Mouse (Mus musculus): Measurements from ENCODE around the gene Cabin1. TPM values are rescaled to one million over a fixed set of nuclear protein-coding genes. Genes with fewer than 3 reads are reported as not detected.
"Not testable (repeated sequence)": the region's sequence is repeated elsewhere in the genome, so short reads cannot be mapped to it uniquely, and the experiment has no call there.

Cabin1 gene
- polyA plus RNA-seq, 1 experiment from 2014 or later, result 36.8 TPM

DNA sequence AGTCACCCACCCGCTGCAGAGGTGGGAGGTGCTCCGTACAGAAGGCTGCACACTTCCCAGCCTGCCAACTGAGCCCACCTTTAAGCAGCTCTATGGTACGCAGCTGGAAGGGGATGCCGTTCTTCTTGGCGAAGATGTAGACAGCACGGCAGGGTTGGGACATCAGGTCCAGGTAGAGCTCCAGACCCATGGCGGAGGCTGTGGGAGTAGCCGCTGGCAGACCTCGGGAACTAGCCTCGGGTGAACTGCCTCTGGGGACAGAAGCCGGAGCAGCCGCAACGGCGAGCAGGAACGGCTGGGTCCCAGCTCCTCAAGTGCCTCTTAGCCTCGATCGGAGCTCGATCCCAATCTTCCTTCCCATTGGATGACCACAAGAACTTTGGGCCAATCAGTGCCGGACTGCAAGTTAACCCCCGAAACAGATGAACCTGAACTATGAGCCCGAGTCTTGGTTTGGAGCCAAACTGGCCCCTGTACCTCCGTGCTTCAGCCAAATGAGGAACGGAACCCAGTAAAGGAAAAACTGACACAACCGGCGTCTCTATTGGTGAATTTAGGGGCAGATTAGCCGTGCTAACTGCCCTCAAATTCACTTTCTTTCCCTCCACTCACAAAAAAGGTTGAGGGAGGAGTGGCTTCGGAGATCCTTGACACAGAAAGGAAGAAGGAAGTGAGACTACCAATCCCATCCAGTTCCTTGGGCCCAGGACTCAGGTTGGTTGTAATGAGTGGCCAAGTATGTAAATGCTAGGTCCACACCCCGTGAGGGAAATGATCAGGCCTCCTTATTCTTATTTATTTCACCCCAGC is 16.8 kb upstream of the Cabin1 start, which contains the start of the genes Gm20441 and Gstt3:
Gene Gm20441 (minus strand): TSS at position 186 of the 810 bp plus-strand sequence.
Gene Gstt3 (minus strand): TSS at position 646 of the 810 bp plus-strand sequence.
- H3K27me3 ChIP-seq, result peaks cover 22% of the 10 kb centered on the region
- H3K27ac ChIP-seq (replicated peaks), result no peak within 1 kb of the TSS
- WGBS, result 2% methylated on average over 28 of the region's 28 CpGs
- H3K36me3 ChIP-seq, result no peaks in the 10 kb centered on the region
- H3K9ac ChIP-seq (replicated peaks), result 0 out of 2 replicates have a peak within 1 kb of the TSS, but pooled peaks have one; percentile 29
- peak within 1 kb of the TSS; percentile 48 for H3K4me2 ChIP-seq (replicated peaks)
- ATAC-seq (replicated peaks), result no peak
- H3K4me3 ChIP-seq, result peak within 1 kb of the TSS; percentile 30
- H3K4me1 ChIP-seq, result peaks cover 9% of the 10 kb centered on the region
- 0 out of 2 replicates have a peak, but pooled peaks cover 3% of the 10 kb centered on the region for H3K9me3 ChIP-seq

DNA sequence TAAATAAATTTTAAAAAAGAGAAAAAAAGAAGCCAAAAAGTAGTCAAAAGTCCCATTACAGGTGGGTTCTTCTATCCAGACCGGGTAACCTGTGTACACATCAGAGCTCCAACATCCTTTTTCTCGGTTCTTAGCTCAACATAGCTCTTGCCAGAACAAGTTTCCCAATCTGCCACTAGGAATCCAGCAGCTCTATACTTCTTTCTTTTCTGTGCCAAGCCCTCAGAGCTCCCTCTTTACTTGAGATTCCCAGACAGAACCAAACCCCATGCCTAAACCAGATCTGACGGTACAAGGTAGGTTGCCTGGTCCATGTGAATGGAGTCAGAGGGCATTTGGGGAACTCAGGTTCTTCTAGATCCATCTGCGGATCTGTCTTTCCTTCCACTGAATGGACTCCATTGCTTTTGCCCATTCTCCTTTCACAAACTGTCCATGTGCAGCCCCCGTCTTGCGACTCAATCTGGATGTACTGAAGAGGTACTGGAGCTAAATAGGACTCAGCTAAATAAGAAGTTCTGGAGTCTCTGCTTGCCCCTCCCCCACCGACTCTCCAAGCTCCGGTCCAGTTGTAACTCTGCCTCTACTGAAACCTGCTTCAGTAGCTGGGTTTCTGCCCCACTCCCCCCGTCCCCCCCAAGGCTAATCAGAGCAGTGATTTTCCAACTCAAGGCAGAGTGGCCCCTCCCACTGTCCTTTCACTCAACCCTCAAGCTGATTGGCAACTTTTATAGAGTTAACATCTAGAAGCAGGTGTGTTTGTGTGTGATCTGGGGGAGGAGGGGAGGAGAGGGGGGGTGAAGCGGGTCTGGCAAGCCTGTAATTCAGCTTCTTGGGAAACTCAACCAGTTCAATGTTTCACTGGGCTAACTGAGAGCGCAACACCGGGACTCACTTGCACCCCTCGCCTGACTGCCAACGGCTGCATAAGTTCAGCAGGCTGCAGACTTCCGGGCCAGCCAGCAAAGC is 15.3 kb upstream of the Cabin1 start:
- H3K27ac ChIP-seq (replicated peaks), result no peak overlapping the region
- ATAC-seq (replicated peaks), result no peak
- no peak overlapping the region for H3K4me2 ChIP-seq (replicated peaks)
- H3K4me1 ChIP-seq, result peaks cover 9% of the 10 kb centered on the region
- no peak overlapping the region for H3K9ac ChIP-seq (replicated peaks)
- no peak overlapping the region for H3K4me3 ChIP-seq
- H3K9me3 ChIP-seq, result 0 out of 2 replicates have a peak, but pooled peaks cover 3% of the 10 kb centered on the region
- 37% methylated on average over 15 of the region's 15 CpGs for WGBS
- H3K36me3 ChIP-seq, result no peaks in the 10 kb centered on the region
- peaks cover 22% of the 10 kb centered on the region for H3K27me3 ChIP-seq

DNA sequence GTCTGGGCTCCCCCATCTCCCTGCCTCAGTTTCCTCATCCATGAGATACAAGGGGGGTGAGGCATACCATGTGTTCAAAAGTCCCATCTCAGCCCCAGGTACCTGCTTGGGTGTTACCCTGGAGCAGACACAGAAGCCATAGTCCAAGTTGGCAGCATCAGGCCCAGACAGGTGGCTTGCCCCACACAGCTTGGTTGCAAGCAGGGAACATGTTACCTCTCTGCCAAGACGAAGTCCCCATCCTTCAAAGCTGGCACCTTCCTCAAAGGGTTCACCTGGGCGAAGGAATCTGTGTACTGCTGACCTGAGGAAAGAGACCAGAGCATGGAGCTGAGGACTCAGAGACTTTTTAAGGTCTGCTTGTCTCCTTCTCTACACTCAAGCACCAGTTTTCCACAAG is 13.7 kb upstream of the Cabin1 start:
- 79% methylated on average over 2 of the region's 2 CpGs for WGBS
- no peak for ATAC-seq (replicated peaks)
- H3K27me3 ChIP-seq, result peaks cover 22% of the 10 kb centered on the region

DNA sequence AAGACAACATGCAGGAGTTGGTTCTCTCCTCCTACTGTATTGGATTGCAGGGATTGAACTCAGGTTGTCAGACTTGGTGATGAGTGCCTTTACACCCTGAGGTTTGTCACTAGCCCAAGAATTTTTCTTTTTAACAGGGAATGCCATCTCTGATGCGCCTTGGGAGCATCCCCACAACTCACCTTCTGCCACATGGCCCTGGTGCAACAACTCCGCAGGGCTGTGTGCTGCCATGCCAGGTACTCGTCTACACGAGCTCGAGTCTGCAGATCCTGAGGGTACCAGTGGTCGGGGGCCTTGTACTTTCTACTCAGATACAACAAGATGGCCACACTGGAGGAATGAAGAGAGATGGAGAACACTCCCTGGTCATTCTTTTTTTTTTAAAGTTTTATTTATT is 12.4 kb upstream of the Cabin1 start:
- H3K27ac ChIP-seq (replicated peaks), result no peak overlapping the region
- H3K4me1 ChIP-seq, result peaks cover 23% of the 10 kb centered on the region
- H3K36me3 ChIP-seq, result no peaks in the 10 kb centered on the region
- H3K9ac ChIP-seq (replicated peaks), result no peak overlapping the region
- 89% methylated on average over 6 of the region's 6 CpGs for WGBS
- peaks cover 22% of the 10 kb centered on the region for H3K27me3 ChIP-seq
- 0 out of 2 replicates have a peak, but pooled peaks cover 3% of the 10 kb centered on the region for H3K9me3 ChIP-seq
- ATAC-seq (replicated peaks), result no peak
- no peak overlapping the region for H3K4me3 ChIP-seq
- H3K4me2 ChIP-seq (replicated peaks), result no peak overlapping the region

More for the DNA sequence above, 13.7 kb upstream of the Cabin1 start:
- Histone ChIP-seq H3K4me1 (peaks cover 15% of the 10 kb centered on the region), H3K9me3 (0 out of 2 replicates have a peak, but pooled peaks cover 3% of the 10 kb centered on the region), H3K4me3 (no peak overlapping the region), H3K27ac (replicated peaks) (no peak overlapping the region), H3K9ac (replicated peaks) (no peak overlapping the region), H3K4me2 (replicated peaks) (no peak overlapping the region), H3K36me3 (no peaks in the 10 kb centered on the region)

DNA sequence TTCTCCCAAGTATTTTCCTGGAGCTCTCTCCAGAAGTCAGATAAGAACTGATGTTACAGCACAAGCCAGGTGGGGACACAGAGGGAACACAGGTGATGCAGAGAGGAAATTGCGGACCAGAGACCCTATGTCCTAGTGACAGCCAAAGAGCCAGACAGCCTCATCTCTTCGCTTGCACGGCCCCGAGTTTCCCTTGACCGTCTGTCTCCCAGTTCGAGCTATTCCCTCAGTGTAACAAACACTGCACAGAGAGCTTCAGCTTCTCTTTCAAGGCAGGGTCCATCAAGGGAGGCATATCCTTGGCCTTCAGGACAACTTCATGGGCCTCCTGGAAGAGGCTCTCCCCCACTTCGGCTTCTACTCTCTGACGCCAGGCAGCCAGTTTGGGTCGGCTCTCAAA is 10.4 kb upstream of the Cabin1 start:
- no peak overlapping the region for H3K4me3 ChIP-seq
- H3K4me1 ChIP-seq, result peaks cover 14% of the 10 kb centered on the region
- H3K4me2 ChIP-seq (replicated peaks), result no peak overlapping the region
- no peak for ATAC-seq (replicated peaks)
- peaks cover 11% of the 10 kb centered on the region for H3K27me3 ChIP-seq
- H3K27ac ChIP-seq (replicated peaks), result no peak overlapping the region
- H3K9ac ChIP-seq (replicated peaks), result no peak overlapping the region
- no peaks in the 10 kb centered on the region for H3K36me3 ChIP-seq
- WGBS, result 91% methylated on average over 9 of the region's 9 CpGs
- 0 out of 2 replicates have a peak, but pooled peaks cover 3% of the 10 kb centered on the region for H3K9me3 ChIP-seq

DNA sequence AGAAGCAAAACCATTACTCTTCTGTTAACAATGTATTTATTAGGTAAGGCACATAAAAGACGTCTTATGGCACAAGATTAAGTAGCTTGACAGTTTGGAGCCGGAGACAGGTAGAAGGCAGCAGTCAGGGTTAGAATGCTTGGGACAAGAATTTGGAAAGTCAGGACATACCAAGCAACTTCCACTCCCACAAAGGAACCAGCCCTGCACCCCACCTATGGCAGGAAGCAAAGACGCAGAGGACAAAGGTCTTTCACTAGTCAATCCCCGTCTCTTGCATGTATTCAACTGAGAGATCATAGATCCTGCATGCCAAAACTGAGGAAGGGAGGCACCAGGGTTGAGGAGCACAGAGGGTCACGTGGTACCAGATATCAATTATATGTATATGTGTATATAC is 10.0 kb upstream of the Cabin1 start:
- 0 out of 2 replicates have a peak, but pooled peaks cover 3% of the 10 kb centered on the region for H3K9me3 ChIP-seq
- no peak overlapping the region for H3K4me3 ChIP-seq
- no peak overlapping the region for H3K4me2 ChIP-seq (replicated peaks)
- H3K36me3 ChIP-seq, result no peaks in the 10 kb centered on the region
- peaks cover 6% of the 10 kb centered on the region for H3K27me3 ChIP-seq
- no peak overlapping the region for H3K9ac ChIP-seq (replicated peaks)
- ATAC-seq (replicated peaks), result no peak
- H3K27ac ChIP-seq (replicated peaks), result no peak overlapping the region
- H3K4me1 ChIP-seq, result peaks cover 14% of the 10 kb centered on the region
- 93% methylated on average over 5 of the region's 5 CpGs for WGBS

DNA sequence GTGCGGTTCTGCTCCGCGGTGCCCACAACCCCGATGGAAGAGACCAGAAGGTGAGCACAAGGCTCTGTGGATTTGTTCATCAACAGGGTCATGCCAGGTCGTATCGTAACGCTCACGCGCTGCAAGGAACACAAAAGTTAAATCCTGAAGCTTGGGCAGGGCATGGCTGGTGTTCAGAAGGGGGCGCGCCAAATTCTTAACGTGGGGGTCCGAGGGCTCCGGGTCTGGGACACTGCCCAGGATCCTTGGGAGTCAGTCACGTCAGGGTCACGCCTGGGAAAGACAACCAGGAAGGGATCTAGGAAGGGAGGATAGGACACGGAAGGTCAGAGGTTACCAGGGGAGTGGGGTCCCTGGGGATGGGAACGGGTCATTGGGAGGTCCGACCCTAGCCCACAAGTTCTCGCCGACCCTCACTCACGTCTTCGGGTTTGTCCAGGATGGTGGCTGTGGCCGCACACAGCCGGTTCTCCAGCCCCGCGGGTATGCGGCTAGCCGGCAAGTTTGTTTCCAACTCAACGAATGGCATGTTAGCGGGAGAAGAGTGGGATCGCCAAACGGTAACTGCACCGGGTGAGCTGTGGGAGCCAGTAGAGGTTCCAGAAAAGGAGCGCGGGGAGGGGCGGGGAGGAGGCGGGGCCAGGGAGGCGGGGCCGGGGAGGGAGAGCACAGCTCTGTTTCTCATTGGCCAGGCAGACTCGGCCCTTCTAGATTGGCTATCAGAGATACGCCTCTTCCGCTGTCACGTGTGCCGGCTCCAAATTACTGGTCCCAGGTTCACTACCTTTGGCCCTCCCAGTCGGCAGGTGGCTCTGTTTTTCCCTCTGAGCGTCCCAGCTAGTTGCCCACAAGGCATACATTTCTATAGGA is 8.9 kb upstream of the Cabin1 start, which contains the start of gene Ddt:
Gene Ddt (minus strand): TSS at position 620 of the 870 bp plus-strand sequence.
- Histone ChIP-seq H3K4me1 (peaks cover 14% of the 10 kb centered on the region), H3K27ac (replicated peaks) (no peak within 1 kb of the TSS), H3K9me3 (no peaks in the 10 kb centered on the region), H3K4me3 (peak within 1 kb of the TSS; percentile 76), H3K36me3 (no peaks in the 10 kb centered on the region), H3K4me2 (replicated peaks) (peak within 1 kb of the TSS; percentile 98), H3K27me3 (no peaks in the 10 kb centered on the region), H3K9ac (replicated peaks) (peak within 1 kb of the TSS; percentile 63)
- peak; percentile 97 for ATAC-seq (replicated peaks)
- under 1% methylated on average over 47 of the region's 47 CpGs for WGBS

DNA sequence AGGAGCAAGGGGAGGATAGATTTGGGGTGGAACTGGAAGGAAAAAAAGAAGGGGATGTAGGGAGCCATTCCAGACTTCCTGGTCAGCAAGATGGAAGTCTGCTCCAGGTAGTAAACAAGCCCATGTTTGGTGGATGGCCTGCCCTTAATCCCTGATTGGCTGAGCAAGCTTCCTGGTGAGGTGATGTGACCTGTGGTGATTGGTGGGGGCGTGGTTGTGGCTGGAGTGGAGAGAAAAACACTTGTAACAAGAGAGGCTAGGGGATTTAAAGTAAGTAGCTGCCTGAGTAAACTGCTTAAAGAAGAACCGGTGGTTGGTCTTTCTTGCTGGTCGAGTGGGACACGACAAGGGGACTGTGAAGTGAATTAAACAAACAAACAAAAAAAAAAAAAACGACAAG is 3.6 kb upstream of the Cabin1 start:
- not testable (repeated sequence) for H3K9ac ChIP-seq (replicated peaks); H3K36me3 ChIP-seq; H3K4me2 ChIP-seq (replicated peaks); H3K9me3 ChIP-seq; H3K4me3 ChIP-seq; H3K27ac ChIP-seq (replicated peaks); H3K27me3 ChIP-seq; ATAC-seq (replicated peaks)
- peaks cover 17% of the 10 kb centered on the region for H3K4me1 ChIP-seq
- 29% methylated on average over 5 of the region's 5 CpGs for WGBS

DNA sequence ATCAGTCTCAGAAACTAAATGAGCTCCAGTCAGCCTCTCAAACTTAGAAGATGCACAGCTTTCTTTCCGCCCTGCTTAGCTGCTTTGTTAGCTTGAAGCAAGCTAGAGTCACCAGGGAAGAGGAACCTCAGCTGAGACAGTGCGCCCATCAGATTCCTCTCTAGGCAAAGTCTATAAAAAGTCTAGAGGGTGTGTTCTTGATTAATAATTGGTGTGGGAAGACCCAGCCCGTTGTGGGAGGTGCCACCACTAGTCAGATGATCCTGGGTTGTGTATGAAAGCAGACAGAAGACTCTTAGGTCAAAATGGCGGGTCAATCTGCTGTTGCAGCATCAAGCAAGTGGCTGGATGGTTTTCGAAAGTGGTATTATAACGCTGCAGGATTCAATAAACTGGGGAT is 2.7 kb upstream of the Cabin1 start:
- WGBS, result 90% methylated on average over 6 of the region's 6 CpGs
- no peak overlapping the region for H3K4me3 ChIP-seq
- no peaks in the 10 kb centered on the region for H3K36me3 ChIP-seq
- H3K27me3 ChIP-seq, result no peaks in the 10 kb centered on the region
- H3K4me1 ChIP-seq, result peaks cover 15% of the 10 kb centered on the region
- H3K4me2 ChIP-seq (replicated peaks), result no peak overlapping the region
- no peaks in the 10 kb centered on the region for H3K9me3 ChIP-seq
- no peak overlapping the region for H3K27ac ChIP-seq (replicated peaks)
- H3K9ac ChIP-seq (replicated peaks), result no peak overlapping the region
- no peak for ATAC-seq (replicated peaks)

DNA sequence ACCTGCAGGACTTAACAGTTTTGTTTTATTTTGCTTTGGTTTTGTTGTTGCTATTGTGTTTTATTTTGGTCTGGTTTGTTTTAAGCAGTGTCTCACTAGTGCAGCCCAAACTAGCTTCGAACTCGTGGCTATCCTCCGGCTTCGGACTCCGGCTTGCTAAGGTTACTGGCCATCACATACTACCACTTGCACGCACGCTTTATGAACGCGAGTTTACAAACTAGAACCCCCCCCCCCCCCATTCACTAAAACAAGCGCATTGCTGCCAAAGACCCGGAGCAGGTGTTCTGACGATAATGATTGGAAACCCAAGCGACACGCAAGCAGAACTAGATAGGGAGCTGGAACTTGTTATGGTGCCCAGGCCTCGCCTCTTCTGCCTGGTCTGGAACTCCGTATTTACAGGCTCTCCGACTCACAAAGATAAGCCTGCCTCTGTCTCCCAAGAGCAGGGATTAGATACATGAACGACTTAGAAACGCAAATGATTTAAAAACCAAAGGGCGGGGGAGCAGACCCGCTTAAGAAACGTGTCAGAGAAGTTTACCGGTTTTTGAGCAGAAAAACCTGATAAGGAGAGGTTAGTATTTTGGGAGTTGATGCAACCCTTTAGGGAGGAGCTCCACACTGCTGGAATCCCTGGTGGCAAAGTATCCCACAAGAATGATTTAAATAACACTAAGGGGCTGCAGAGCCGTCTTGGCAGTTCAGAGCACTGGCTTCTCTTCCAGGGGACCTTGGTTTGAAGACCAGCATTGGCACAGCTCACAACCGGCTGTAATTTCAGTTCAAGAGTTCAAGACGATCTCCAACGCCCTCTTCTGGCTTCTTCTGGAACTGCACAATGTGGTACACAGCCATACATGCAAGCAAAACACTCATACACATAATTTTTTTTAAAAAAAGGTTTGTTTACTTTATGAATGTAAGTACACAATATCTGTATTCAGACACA is 655 bp upstream of the Cabin1 start:
- no peaks in the 10 kb centered on the region for H3K27me3 ChIP-seq
- H3K4me2 ChIP-seq (replicated peaks), result peak overlapping the region; percentile 66
- peaks cover 4% of the 10 kb centered on the region; the same call in 1 of the 2 replicates for H3K36me3 ChIP-seq
- H3K27ac ChIP-seq (replicated peaks), result peak overlapping the region; percentile 69
- H3K4me1 ChIP-seq, result peaks cover 15% of the 10 kb centered on the region
- peak overlapping the region; percentile 42 for H3K9ac ChIP-seq (replicated peaks)
- WGBS, result under 1% methylated on average over 27 of the region's 27 CpGs
- peak; percentile 36 for ATAC-seq (replicated peaks)
- H3K9me3 ChIP-seq, result no peaks in the 10 kb centered on the region
- peak overlapping the region; percentile 90 for H3K4me3 ChIP-seq

All from forebrain, embryonic 15.5 days (tissue).